In the genomic region with DNA sequence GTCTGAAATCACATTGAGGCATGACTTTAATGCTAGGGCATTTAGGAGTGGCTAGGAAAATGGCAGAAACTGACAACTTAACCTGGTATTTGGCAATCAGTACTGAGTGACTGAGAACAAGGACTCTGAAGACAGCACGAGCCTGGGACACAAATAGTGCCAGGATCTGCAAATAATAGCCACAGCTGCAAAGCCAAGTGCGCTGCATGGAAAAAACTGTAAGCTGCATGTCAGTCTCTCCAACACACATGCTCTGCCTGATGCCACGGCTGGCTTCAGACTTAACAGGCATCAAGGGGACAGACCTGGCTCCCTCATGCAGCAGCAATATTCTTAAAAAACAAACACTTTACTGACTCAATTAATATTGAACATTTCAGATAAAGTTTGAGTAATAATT, we compare ENCODE assay signal across 10 mouse cellular contexts.
"Had no signal": no experiment of that assay in that cellular context is flagged by ENCODE, and none has a peak within 500 bp of the region (broad histone marks: within the 10 kb centered on the region; RNA-seq: fewer than 3 reads in every experiment).

No protein-coding gene starts in this region.

- H3K9me3 ChIP-seq: kidney, embryonic 15.5 days; liver, embryonic 13.5 days; midbrain, embryonic 13.5 days had no signal

- H3K4me3 ChIP-seq: kidney, embryonic 15.5 days; liver, embryonic 13.5 days; midbrain, embryonic 13.5 days had no signal

- H3K9ac ChIP-seq: kidney, embryonic 15.5 days; liver, embryonic 13.5 days; midbrain, embryonic 13.5 days had no signal

- ATAC-seq: midbrain, embryonic 13.5 days; midbrain, embryonic 16.5 days had no signal

- H3K36me3 ChIP-seq: kidney, embryonic 15.5 days; liver, embryonic 13.5 days; midbrain, embryonic 13.5 days had no signal

- DNase-seq: kidney, postnatal 10 days; kidney, postnatal 36 days; liver, embryonic 13.5 days; lung, adult 2 months; thymus, adult 18-20 months; thymus, postnatal 36 days had no signal

- H3K4me2 ChIP-seq: kidney, embryonic 15.5 days; liver, embryonic 13.5 days; midbrain, embryonic 13.5 days had no signal

- H3K27ac ChIP-seq: kidney, embryonic 15.5 days; liver, embryonic 13.5 days; macrophage; midbrain, embryonic 13.5 days had no signal

- H3K4me1 ChIP-seq: kidney, embryonic 15.5 days; liver, embryonic 13.5 days; midbrain, embryonic 13.5 days had no signal

- H3K27me3 ChIP-seq: kidney, embryonic 15.5 days; liver, embryonic 13.5 days; midbrain, embryonic 13.5 days had no signal
